Mouse (Mus musculus): Measurements from ENCODE around the gene Nfib. TPM values are rescaled to one million over a fixed set of nuclear protein-coding genes. Genes with fewer than 3 reads are reported as not detected.

Nfib gene
- polyA plus RNA-seq, 1 experiment from 2014 or later: 58.4 TPM

DNA sequence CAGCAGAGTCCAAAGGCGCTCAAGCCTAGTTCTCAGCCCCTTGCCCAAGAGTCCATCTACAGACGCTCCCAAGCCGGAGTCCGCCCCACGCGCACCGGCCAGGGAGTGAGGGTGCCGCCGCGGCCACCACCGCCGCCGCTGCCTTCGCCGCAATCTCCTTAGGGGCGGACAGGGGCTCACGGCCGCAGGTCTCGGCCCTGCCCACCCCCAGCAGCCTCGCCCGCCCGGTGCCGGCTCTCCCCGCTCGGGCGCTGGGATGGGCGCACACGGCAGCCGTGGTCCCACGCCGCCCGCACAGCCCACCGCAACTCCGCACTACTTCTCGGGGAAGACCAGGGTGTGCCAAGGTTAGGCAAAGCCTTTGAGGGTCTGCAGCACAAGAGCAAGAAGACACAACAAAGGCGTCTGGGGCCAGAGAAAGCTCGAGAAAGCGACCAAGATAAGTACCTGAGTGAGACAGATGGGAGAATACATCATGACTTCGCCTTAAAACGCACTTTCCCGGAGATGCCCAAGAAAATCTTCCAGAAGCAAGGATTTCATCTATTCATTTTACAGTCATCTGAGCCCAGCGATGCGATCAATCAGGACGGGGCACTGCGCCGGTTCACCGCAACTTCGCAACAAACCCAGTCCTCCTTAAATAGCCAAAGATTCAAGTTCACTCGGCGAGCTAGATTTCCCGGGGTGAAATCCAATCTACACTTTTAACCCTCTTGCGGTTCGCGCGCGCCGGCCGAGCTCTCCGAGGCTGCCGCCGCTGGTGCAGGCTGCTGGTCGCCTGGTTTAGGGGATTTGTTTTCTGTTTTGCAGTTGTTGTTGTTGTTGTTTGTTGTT, 201.0 kb downstream of the Nfib start:
- peak overlapping the region; percentile 95 for H3K9ac ChIP-seq (replicated peaks)
- H3K4me3 ChIP-seq (replicated peaks): peak overlapping the region; percentile 72
- peak overlapping the region; percentile 96 for H3K4me2 ChIP-seq (replicated peaks)
- peak overlapping the region; percentile 98 for H3K27ac ChIP-seq
- WGBS: under 1% methylated on average over 62 of the region's 62 CpGs
- H3K27me3 ChIP-seq: peaks cover 6% of the 10 kb centered on the region; the same call in 1 of the 2 replicates
- no peaks in the 10 kb centered on the region for H3K36me3 ChIP-seq
- no peak for ATAC-seq
- H3K9me3 ChIP-seq: no peaks in the 10 kb centered on the region
- H3K4me1 ChIP-seq (replicated peaks): peaks cover 37% of the 10 kb centered on the region

- peak overlapping the region; percentile 96 for H3K4me2 ChIP-seq (replicated peaks)
- H3K36me3 ChIP-seq: no peaks in the 10 kb centered on the region
- WGBS: 2% methylated on average over 10 of the region's 10 CpGs
- ATAC-seq: no peak
- peak overlapping the region; percentile 98 for H3K27ac ChIP-seq
- peak overlapping the region; percentile 95 for H3K9ac ChIP-seq (replicated peaks)
- peaks cover 6% of the 10 kb centered on the region; the same call in 1 of the 2 replicates for H3K27me3 ChIP-seq
- H3K4me1 ChIP-seq (replicated peaks): peaks cover 32% of the 10 kb centered on the region
- H3K9me3 ChIP-seq: no peaks in the 10 kb centered on the region
- peak overlapping the region; percentile 72 for H3K4me3 ChIP-seq (replicated peaks)
Observed at GRCm38 (mm10) chr4:82504015-82504283, 201.6 kb downstream of the Nfib start.

DNA sequence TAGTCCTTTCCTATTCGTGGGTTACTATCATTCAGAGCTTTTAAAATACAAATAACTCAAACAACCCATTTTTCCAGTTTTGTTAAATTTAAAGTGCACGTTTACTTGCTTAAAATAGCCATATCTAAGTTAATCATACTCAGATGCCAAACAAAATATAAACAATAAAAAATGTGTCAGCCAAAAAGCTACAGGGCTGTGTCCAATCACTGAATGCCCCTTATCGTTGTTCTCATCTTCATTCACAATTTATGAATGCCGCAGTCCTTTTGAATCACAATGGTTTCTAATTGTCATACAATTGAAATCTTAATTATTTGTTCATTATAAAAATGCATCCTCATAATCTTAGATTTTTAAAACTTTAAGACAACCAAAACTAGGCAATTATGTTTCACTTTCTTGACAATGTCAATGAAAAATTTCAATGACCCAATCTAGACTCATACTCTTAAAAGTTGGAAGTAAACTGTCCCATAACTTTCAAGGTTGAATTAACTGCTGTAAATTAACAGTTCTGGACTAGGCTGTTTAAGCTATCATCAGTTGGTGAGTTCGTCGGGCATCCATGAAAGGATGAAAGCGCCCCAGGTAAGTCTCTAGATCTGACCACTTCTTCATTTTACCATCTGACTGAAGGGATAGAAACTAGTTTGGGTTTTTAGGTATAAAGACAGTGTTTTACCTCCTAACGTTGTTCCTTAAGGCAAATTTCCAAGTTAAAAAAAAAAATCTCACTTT, 202.1 kb downstream of the Nfib start:
- peak overlapping the region; percentile 98 for H3K27ac ChIP-seq
- peak overlapping the region; percentile 72 for H3K4me3 ChIP-seq (replicated peaks)
- H3K27me3 ChIP-seq: peaks cover 4% of the 10 kb centered on the region; the same call in 1 of the 2 replicates
- no peaks in the 10 kb centered on the region for H3K36me3 ChIP-seq
- ATAC-seq: no peak
- H3K9ac ChIP-seq (replicated peaks): peak overlapping the region; percentile 95
- WGBS: 21% methylated on average over 8 of the region's 8 CpGs
- H3K9me3 ChIP-seq: no peaks in the 10 kb centered on the region
- peaks cover 31% of the 10 kb centered on the region for H3K4me1 ChIP-seq (replicated peaks)
- H3K4me2 ChIP-seq (replicated peaks): peak overlapping the region; percentile 96

GRCm38 (mm10) chr4:82502611-82503010, 202.9 kb downstream of the Nfib start:
- peaks cover 8% of the 10 kb centered on the region for H3K36me3 ChIP-seq
- H3K4me1 ChIP-seq (replicated peaks): peaks cover 27% of the 10 kb centered on the region
- peak overlapping the region; percentile 96 for H3K4me2 ChIP-seq (replicated peaks)
- no peak overlapping the region for H3K27ac ChIP-seq
- 56% methylated on average over 2 of the region's 2 CpGs for WGBS
- no peaks in the 10 kb centered on the region for H3K9me3 ChIP-seq
- no peak for ATAC-seq
- H3K9ac ChIP-seq (replicated peaks): peak overlapping the region; percentile 61
- H3K27me3 ChIP-seq: no peaks in the 10 kb centered on the region; the same call in 1 of the 2 replicates
- peak overlapping the region; percentile 72 for H3K4me3 ChIP-seq (replicated peaks)

DNA sequence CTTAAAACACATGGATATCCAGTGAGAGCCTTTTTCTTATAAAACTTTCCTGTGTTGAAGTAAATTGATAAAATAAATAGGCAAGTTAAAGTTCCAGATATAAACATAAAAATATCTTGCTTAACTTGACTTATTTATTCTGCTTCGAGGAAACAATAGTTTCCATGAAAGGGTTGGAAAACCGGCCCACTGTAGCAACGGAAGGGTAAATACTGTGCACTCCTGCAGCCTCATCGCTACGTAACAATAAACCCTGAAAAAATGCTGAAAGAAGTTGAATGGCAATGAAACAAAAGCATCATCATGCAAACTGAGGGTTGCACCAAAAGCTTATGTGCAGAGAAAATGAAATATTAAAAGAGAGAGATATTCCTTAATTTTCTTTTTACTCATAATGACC, 203.5 kb downstream of the Nfib start:
- H3K9me3 ChIP-seq: no peaks in the 10 kb centered on the region
- H3K4me2 ChIP-seq (replicated peaks): peak overlapping the region; percentile 46
- H3K36me3 ChIP-seq: peaks cover 10% of the 10 kb centered on the region
- no peak for ATAC-seq
- no peaks in the 10 kb centered on the region; the same call in 1 of the 2 replicates for H3K27me3 ChIP-seq
- peak overlapping the region; percentile 58 for H3K9ac ChIP-seq (replicated peaks)
- H3K4me3 ChIP-seq (replicated peaks): peak overlapping the region; percentile 72
- no peak overlapping the region for H3K27ac ChIP-seq
- peaks cover 25% of the 10 kb centered on the region for H3K4me1 ChIP-seq (replicated peaks)
- WGBS: 25% methylated on average over 5 of the region's 5 CpGs

DNA sequence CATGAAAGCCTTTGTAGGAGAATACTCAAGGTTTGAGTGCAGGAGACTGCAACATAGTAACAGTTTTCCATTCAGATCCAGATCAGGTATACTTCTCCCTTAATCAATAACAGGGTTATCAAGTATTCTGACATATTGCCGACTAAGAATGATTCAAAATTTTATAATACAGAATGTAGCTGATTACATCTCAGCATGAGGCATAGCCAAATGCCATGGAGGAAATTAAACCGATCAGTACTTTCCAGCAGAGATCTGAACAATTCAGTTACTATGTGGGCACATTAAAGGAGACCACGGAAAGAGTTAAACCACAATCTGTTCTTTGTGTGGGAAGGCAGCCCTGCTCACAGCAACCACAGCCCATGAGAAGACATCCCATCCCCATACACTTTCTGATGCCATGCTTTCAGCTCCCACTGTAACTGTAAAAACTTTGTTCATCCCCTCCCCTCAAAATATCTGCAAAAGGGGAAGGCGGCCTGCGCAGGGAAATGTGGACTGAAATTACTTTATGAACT, 204.9 kb downstream of the Nfib start:
- Histone ChIP-seq H3K4me2 (replicated peaks) (peak overlapping the region; percentile 53), H3K9me3 (no peaks in the 10 kb centered on the region), H3K27me3 (no peaks in the 10 kb centered on the region; the same call in 1 of the 2 replicates), H3K9ac (replicated peaks) (peak overlapping the region; percentile 55), H3K4me3 (replicated peaks) (peak overlapping the region; percentile 72), H3K36me3 (peaks cover 10% of the 10 kb centered on the region), H3K4me1 (replicated peaks) (peaks cover 30% of the 10 kb centered on the region), H3K27ac (peak overlapping the region; percentile 51)
- 62% methylated on average over 5 of the region's 5 CpGs for WGBS
- ATAC-seq: no peak

DNA sequence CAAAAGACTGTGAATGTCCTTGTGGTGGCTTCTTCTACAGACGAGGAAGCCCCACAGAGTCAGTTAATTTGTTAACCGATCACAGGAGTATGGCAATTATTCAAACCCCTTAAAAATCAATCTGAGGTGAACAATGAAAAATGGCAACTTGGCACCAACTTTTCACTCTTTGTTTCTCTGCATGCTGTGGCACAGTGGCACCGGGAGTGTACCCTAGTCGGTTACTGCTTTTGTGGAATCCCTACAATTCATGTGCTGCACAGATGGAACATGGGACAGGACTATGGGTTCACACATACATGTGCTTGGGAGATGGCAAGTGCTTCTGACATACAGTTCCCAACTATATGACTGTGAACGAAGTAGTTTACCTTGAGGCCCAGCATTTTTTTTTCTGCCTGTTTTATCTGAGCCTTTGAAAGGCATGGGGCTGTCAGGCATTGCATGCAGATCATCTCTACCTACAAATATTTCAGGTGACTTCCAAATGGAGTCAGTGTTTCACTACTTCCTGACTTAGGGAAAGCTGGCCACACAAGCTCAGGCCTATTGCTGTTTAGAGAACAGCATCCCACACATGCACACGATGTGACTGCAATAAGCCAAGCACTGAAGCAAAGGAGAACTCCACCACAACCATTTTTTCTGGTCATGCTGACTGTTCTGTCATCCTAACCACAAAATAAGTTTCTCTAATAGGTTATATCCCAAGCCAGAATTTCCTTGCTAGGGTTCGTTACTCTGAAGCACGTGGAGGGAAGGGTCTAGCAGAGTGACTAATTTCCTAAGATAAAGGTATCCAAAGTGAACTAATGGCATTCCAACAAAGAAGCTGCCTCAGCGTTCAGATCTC, 205.6 kb downstream of the Nfib start:
- peak overlapping the region; percentile 51; the same call in 1 of the 2 replicates for H3K27ac ChIP-seq
- H3K4me3 ChIP-seq (replicated peaks): peak overlapping the region; percentile 72
- peaks cover 30% of the 10 kb centered on the region for H3K4me1 ChIP-seq (replicated peaks)
- 61% methylated on average over 9 of the region's 9 CpGs for WGBS
- ATAC-seq: no peak
- H3K9ac ChIP-seq (replicated peaks): peak overlapping the region; percentile 55
- H3K27me3 ChIP-seq: no peaks in the 10 kb centered on the region; the same call in 1 of the 2 replicates
- H3K4me2 ChIP-seq (replicated peaks): peak overlapping the region; percentile 53
- no peaks in the 10 kb centered on the region for H3K9me3 ChIP-seq
- H3K36me3 ChIP-seq: peaks cover 10% of the 10 kb centered on the region

DNA sequence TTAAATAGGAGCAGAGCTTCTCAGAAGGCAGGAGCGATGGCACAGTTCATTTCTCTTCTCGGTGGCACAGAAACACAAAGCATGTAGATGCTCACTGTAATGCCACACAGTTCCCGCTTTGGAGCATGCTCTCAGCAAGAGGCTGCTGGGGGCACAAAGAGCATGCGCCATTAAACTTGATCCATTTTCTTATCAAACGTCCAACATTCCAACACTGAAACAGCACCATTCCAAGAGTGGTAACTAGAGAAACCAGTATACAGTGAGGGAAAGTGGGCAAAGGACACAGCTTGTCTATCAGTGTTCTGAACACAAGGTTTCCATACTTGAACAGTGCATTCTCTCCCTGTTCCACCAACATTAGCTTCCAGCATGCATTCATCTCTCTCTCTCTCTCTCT, 206.3 kb downstream of the Nfib start:
- H3K27me3 ChIP-seq: no peaks in the 10 kb centered on the region; the same call in 1 of the 2 replicates
- H3K4me2 ChIP-seq (replicated peaks): peak overlapping the region; percentile 53
- ATAC-seq: no peak; the same call in 1 of the 2 replicates
- H3K27ac ChIP-seq: peak overlapping the region; percentile 51; the same call in 1 of the 2 replicates
- 66% methylated on average over 5 of the region's 5 CpGs for WGBS
- peaks cover 31% of the 10 kb centered on the region for H3K4me1 ChIP-seq (replicated peaks)
- H3K36me3 ChIP-seq: peaks cover 10% of the 10 kb centered on the region
- peak overlapping the region; percentile 55; the same call in 1 of the 2 replicates for H3K9ac ChIP-seq (replicated peaks)
- H3K4me3 ChIP-seq (replicated peaks): peak overlapping the region; percentile 72
- no peaks in the 10 kb centered on the region for H3K9me3 ChIP-seq

GRCm38 (mm10) chr4:82497671-82498631, 207.6 kb downstream of the Nfib start:
- 82% methylated on average over 26 of the region's 26 CpGs for WGBS
- Histone ChIP-seq H3K27me3 (no peaks in the 10 kb centered on the region), H3K4me3 (replicated peaks) (peak overlapping the region; percentile 23), H3K36me3 (peaks cover 10% of the 10 kb centered on the region), H3K4me1 (replicated peaks) (peaks cover 41% of the 10 kb centered on the region), H3K9me3 (no peaks in the 10 kb centered on the region), H3K27ac (peak overlapping the region; percentile 56), H3K9ac (replicated peaks) (peak overlapping the region; percentile 41), H3K4me2 (replicated peaks) (peak overlapping the region; percentile 37)
- ATAC-seq: peak; percentile 37; the same call in 1 of the 2 replicates

- H3K4me1 ChIP-seq (replicated peaks): peaks cover 48% of the 10 kb centered on the region
- H3K4me2 ChIP-seq (replicated peaks): peak overlapping the region; percentile 37
Observed at GRCm38 (mm10) chr4:82497141-82497566, 208.4 kb downstream of the Nfib start.

More at GRCm38 (mm10) chr4:82497141-82497566, 208.4 kb downstream of the Nfib start:
- no peaks in the 10 kb centered on the region for H3K9me3 ChIP-seq
- H3K27me3 ChIP-seq: no peaks in the 10 kb centered on the region
- no peak for ATAC-seq
- peak overlapping the region; percentile 39; the same call in 1 of the 2 replicates for H3K27ac ChIP-seq
- peak overlapping the region; percentile 41 for H3K9ac ChIP-seq (replicated peaks)
- WGBS: 88% methylated on average over 8 of the region's 8 CpGs
- peaks cover 10% of the 10 kb centered on the region for H3K36me3 ChIP-seq
- peak overlapping the region; percentile 23 for H3K4me3 ChIP-seq (replicated peaks)
